Mouse (Mus musculus) intestine, embryonic 14.5 days (tissue): ENCODE data around the gene Casq1. TPM values are rescaled to one million over a fixed set of nuclear protein-coding genes. Genes with fewer than 3 reads are reported as not detected.

Experiments
- ATAC-seq: fragments of 200-750 bp; cut with Nextera tagmentation; replicated peaks from 2 replicates; pipeline ENCODE4 v1.8.0; 2017; ENCODE audit warnings: low read depth, moderate number of reproducible peaks, moderate TSS enrichment, moderate library complexity; ENCODE audit not compliant: low FRiP score, low TSS enrichment
- DNase-seq: peaks from one replicate; pipeline ENCODE4 v3.0.0-alpha.2; 2018; ENCODE audit warnings: low spot score
- H3K27ac ChIP-seq: fragments of 300-500 bp; sonication (generic); 2 replicates; pipeline ENCODE4 v1.5.1; 2014; ENCODE audit warnings: low read depth, mild to moderate bottlenecking, control low read depth
- H3K27me3 ChIP-seq: fragments of 300-500 bp; sonication (generic); replicated peaks from 2 replicates; pipeline ENCODE4 v1.6.1; 2014; ENCODE audit warnings: low read length, control low read depth; ENCODE audit not compliant: control insufficient read depth, insufficient read depth
- H3K36me3 ChIP-seq: fragments of 300-500 bp; sonication (generic); 2 replicates; pipeline ENCODE4 v1.6.1; 2014; ENCODE audit warnings: low read length, control low read depth; ENCODE audit not compliant: control insufficient read depth, insufficient read depth
- H3K4me1 ChIP-seq: fragments of 300-500 bp; sonication (generic); replicated peaks from 2 replicates; pipeline ENCODE4 v1.6.1; 2014; ENCODE audit warnings: low read length, control low read depth, mixed read lengths; ENCODE audit not compliant: control insufficient read depth, insufficient read depth
- H3K4me2 ChIP-seq: fragments of 300-500 bp; sonication (generic); 2 replicates; pipeline ENCODE4 v1.6.1; 2014; ENCODE audit warnings: low read length
- H3K4me3 ChIP-seq: fragments of 300-500 bp; sonication (generic); 2 replicates; pipeline ENCODE4 v1.5.1; 2014; ENCODE audit warnings: low read depth, low read length, control low read depth, mixed read lengths
- H3K9ac ChIP-seq: fragments of 300-500 bp; sonication (generic); 2 replicates; pipeline ENCODE4 v1.6.1; 2014; ENCODE audit warnings: mild to moderate bottlenecking, low read length
- H3K9me3 ChIP-seq: fragments of 300-500 bp; sonication (generic); 2 replicates; pipeline ENCODE4 v1.6.1; 2016; ENCODE audit warnings: low read length, control low read depth; ENCODE audit not compliant: control insufficient read depth
- WGBS: fragments of 180-500 bp; shearing (Covaris S2); extraction: QIAGEN DNeasy Blood & Tissue Kit; methylation state at CpG from one replicate; pipeline ENCODE4 v1.1.7; 2014; 5-methylcytosine and 5-hydroxymethylcytosine counted together
- polyA plus RNA-seq: library from polyadenylated mRNA; unstranded; fragments of >200 nt; fragmentation: Nextera tagmentation; extraction: Ambion mirVana; gene quantifications from 2 replicates; pipeline ENCODE4 v1.2.1, GENCODE M21; 2014

Gene Casq1
- polyA plus RNA-seq, 1 experiment from 2014 or later, result 20.4 TPM

DNA sequence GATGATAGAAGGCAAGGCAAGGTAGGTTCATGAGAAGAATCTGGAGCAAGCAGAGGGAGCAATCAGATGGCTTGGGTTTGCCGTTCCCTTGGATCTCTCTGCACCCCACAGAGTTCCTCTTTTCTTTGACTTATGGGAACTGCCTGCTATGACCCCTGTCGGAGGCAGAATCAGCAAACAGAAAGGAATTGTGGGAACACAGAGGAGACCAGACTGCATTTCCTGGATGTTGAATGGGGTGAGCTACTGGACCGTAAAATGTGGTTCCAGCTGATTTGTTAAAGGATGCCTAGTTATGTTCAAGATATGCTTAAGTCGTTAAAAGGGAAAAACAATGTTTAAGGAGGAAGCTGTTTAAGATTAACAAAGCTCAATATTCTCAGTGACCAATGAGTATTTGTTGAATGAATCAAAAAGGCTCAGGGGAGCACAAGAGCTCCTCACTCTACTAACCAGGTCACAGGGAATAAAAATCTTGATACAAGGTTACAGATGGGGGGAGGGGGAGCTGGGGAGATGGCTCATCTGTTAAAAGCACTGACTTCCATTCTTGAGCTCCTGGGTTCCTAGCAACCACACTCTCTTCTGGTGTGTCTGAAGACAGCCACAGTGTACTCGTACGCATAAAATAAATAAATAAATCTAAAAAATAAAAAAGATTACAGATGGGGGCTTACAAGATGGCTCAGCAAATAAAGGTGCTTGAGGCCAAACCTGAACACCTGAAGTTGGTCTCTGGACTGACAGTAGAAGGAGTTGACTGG is 21.5 kb upstream of the Casq1 start:
- WGBS, result 65% methylated on average over 6 of the region's 6 CpGs
- H3K4me1 ChIP-seq, result no peaks in the 10 kb centered on the region
- H3K4me2 ChIP-seq, result no peak overlapping the region
- H3K4me3 ChIP-seq, result no peak overlapping the region
- no peak for ATAC-seq
- H3K27ac ChIP-seq, result no peak overlapping the region
- DNase-seq, result no peak
- no peaks in the 10 kb centered on the region for H3K9me3 ChIP-seq
- H3K36me3 ChIP-seq, result no peaks in the 10 kb centered on the region
- no peak overlapping the region for H3K9ac ChIP-seq
- H3K27me3 ChIP-seq, result peaks cover 26% of the 10 kb centered on the region

GRCm38 (mm10) chr1:172229215-172229614 is 9.5 kb upstream of the Casq1 start:
- Histone ChIP-seq H3K27me3 (no peaks in the 10 kb centered on the region), H3K4me2 (no peak overlapping the region), H3K36me3 (no peaks in the 10 kb centered on the region), H3K9ac (no peak overlapping the region), H3K9me3 (no peaks in the 10 kb centered on the region), H3K4me1 (no peaks in the 10 kb centered on the region), H3K27ac (no peak overlapping the region), H3K4me3 (no peak overlapping the region)
- ATAC-seq (no peak), DNase-seq (no peak)
- 77% methylated on average over 1 of the region's 1 CpGs for WGBS

GRCm38 (mm10) chr1:172228209-172228608 is 8.5 kb upstream of the Casq1 start:
- H3K4me2 ChIP-seq, result no peak overlapping the region
- no peaks in the 10 kb centered on the region for H3K36me3 ChIP-seq
- no peaks in the 10 kb centered on the region for H3K9me3 ChIP-seq
- no peak for DNase-seq
- H3K4me1 ChIP-seq, result no peaks in the 10 kb centered on the region
- H3K9ac ChIP-seq, result no peak overlapping the region
- H3K27ac ChIP-seq, result no peak overlapping the region
- WGBS, result 88% methylated on average over 2 of the region's 2 CpGs
- H3K4me3 ChIP-seq, result no peak overlapping the region
- H3K27me3 ChIP-seq, result no peaks in the 10 kb centered on the region
- no peak for ATAC-seq

GRCm38 (mm10) chr1:172221297-172222063 is 1.8 kb upstream of the Casq1 start:
- H3K4me1 ChIP-seq, result peaks cover 39% of the 10 kb centered on the region
- no peak for DNase-seq
- H3K27ac ChIP-seq, result peak overlapping the region; percentile 58
- no peak overlapping the region for H3K4me2 ChIP-seq
- H3K27me3 ChIP-seq, result no peaks in the 10 kb centered on the region
- ATAC-seq, result no peak
- no peaks in the 10 kb centered on the region for H3K36me3 ChIP-seq
- H3K4me3 ChIP-seq, result no peak overlapping the region
- 44% methylated on average over 11 of the region's 11 CpGs for WGBS
- no peak overlapping the region for H3K9ac ChIP-seq
- no peaks in the 10 kb centered on the region for H3K9me3 ChIP-seq

DNA sequence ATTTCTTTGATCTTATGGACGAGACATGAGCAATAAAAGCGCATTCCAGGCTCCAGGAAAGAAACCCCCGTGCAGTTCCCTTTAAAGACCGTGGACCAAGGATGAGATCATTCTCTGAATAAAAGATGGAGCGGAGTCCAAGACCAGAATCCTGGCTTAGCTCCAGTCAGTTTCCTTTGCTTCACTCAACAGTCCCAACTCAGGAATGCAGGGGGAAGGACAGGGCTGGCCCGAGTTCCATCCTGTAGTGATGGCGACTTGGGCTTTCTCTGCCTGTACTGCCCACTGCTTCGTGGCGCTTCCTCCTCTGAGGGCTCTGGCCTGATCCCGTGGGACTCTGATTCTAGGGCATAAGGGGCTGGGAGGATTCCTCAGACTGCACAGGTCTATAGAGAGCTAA is 746 bp upstream of the Casq1 start:
- WGBS, result 32% methylated on average over 10 of the region's 10 CpGs
- Histone ChIP-seq H3K4me2 (no peak overlapping the region; the same call in 1 of the 2 replicates), H3K9ac (no peak overlapping the region), H3K4me3 (no peak overlapping the region), H3K36me3 (no peaks in the 10 kb centered on the region), H3K27ac (peak overlapping the region; percentile 58), H3K9me3 (no peaks in the 10 kb centered on the region), H3K4me1 (peaks cover 39% of the 10 kb centered on the region), H3K27me3 (no peaks in the 10 kb centered on the region)
- ATAC-seq (peak; percentile 42), DNase-seq (peak; percentile 60)

DNA sequence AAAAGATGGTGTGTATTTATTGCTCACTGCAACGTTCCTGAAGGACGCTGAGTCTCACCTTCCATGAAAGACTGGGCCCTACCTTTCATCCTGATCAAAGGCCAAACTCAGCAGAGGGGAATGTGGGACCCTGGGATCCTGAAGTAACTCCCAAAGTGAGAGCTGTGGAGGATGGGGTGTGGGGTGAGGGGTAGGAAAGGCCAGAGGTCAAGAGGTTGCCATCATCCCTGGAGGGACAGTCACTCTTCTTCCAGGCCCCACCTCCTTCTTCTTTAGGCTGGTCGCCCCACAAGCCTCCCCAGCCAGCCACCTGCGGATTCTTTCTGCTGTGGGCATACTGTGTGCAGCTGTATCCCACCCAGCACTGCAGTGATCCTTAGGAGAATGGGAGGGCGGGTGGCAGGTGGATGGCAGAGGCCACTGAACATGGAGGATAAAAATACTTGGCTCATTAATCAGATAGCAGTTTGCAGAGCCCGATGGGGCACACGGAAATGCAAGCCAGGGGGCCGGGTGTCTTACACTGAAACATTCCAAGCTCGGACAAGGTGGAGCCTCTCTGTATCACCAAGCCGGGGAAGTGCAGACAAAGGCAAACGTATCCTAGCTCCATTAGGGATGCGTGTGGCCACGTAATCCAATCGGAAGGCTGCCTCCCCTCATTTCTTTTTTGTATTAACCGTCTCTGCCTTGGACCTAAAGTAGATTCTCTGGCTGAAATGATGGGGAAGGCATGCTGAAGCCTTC is 1.3 kb downstream of the Casq1 start:
- Histone ChIP-seq H3K36me3 (no peaks in the 10 kb centered on the region), H3K4me3 (no peak overlapping the region), H3K9me3 (no peaks in the 10 kb centered on the region), H3K27ac (no peak overlapping the region), H3K4me2 (no peak overlapping the region), H3K27me3 (no peaks in the 10 kb centered on the region), H3K4me1 (peaks cover 39% of the 10 kb centered on the region), H3K9ac (no peak overlapping the region)
- no peak for ATAC-seq
- WGBS, result 60% methylated on average over 15 of the region's 15 CpGs
- DNase-seq, result no peak

- ATAC-seq (peak; percentile 56; the same call in 1 of the 2 replicates), DNase-seq (peak; percentile 98)
- no peak overlapping the region for H3K4me3 ChIP-seq
- H3K27me3 ChIP-seq, result no peaks in the 10 kb centered on the region
- peak overlapping the region; percentile 74 for H3K27ac ChIP-seq
- H3K4me1 ChIP-seq, result peaks cover 43% of the 10 kb centered on the region
- H3K9ac ChIP-seq, result no peak overlapping the region
- no peaks in the 10 kb centered on the region for H3K9me3 ChIP-seq
- peak overlapping the region; percentile 40 for H3K4me2 ChIP-seq
- 0% methylated on average over 5 of the region's 5 CpGs for WGBS
- no peaks in the 10 kb centered on the region for H3K36me3 ChIP-seq
Measured at GRCm38 (mm10) chr1:172217148-172217547, 2.5 kb downstream of the Casq1 start.

DNA sequence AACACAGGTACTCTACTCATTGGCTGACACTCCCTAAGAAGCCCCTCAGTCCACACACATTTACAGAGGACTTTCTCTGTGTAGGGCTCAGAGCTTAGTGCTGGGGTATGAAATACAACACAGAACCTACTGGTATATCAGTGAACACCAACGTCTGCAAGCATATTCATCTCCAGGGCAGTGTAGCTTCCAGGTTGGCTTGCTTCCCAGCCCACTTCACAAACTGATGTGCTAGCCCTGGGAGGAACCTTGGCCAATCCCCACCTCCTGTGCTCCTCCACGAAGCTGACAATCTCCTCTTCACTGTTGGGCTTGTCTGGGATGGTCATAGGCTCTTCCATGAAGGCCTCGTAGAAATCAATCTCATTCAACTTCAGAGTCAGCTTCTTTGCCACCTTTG is 4.9 kb downstream of the Casq1 start:
- Histone ChIP-seq H3K27me3 (no peaks in the 10 kb centered on the region), H3K9me3 (no peaks in the 10 kb centered on the region), H3K36me3 (no peaks in the 10 kb centered on the region), H3K9ac (no peak overlapping the region), H3K4me1 (peaks cover 20% of the 10 kb centered on the region), H3K27ac (no peak overlapping the region), H3K4me3 (no peak overlapping the region), H3K4me2 (no peak overlapping the region)
- WGBS, result 55% methylated on average over 3 of the region's 3 CpGs
- no peak for ATAC-seq
- DNase-seq, result no peak
